Mouse (Mus musculus): ENCODE results near the gene Duoxa1.

GRCm38 (mm10) chr2:122299911-122300655, 13.4 kb downstream of the Duoxa1 start:
- no peak for TF ChIP-seq CTCF (IDR thresholded peaks at IDR 0.05; ENCODE audit: low read depth, low read length)
- no peak for TF ChIP-seq POLR2A (IDR thresholded peaks at IDR 0.05; ENCODE audit: insufficient read depth, low read length)
